Comparison of ENCODE assay signal across 9 mouse cellular contexts in the genomic region with DNA sequence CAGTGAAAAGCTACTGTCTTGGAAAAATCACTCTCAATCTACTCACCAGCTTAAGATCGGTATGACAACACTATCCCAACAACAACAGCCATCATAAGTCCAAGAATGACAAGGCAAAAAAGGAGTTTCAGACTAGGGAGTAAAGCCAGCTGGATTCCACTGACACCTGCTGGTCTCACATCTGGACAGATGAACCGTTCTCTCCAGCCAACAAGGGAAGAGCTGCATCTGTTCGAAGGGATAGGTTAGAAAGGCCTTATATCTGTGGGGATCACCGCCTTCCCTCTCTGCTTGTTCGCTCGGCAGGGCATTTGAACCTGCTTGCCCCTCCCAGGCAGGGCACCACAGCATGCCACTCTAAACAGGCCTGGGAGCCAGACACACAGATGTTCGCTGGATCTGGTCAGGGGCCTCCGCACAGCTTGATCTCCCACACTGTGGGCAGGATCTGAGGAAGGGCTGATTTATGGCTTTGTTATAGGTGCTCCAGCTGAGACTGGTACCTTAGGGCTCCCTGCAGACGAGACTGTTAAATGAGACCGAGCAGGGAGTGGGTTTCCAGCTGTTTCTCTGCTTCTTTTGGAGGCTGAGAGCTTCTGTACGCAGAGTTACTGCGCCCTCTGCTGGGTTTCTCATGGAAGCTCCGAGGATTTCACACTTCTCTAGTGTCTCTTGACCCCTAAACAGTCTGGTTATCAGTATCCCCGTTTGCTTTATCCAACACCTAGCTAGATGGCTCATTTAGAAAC. TPM values are rescaled to one million over a fixed set of nuclear protein-coding genes. Genes with fewer than 3 reads are reported as not detected.
DNase-seq lines count a peak whose midpoint lies in the region; ATAC-seq lines count a peak whose summit lies in the region.
"Had no signal": no experiment of that assay in that cellular context is flagged by ENCODE, and none has a peak within 500 bp of the region (broad histone marks: within the 10 kb centered on the region; RNA-seq: fewer than 3 reads in every experiment).

No protein-coding gene starts in this region.

- peak overlapping the region; percentile 34 for H3K4me2 ChIP-seq in midbrain, embryonic 12.5 days (replicated peaks)
- H3K4me2 ChIP-seq: liver, embryonic 13.5 days had no signal

- no peaks in the 10 kb centered on the region for H3K9me3 ChIP-seq in midbrain, embryonic 12.5 days
- H3K9me3 ChIP-seq: liver, embryonic 13.5 days had no signal

- no peak for DNase-seq in cerebellum, adult 11 months
- DNase-seq in cerebellum, adult 8-10 months: peak; percentile 21
- DNase-seq in induced T-regulatory cell, adult 2 months (ENCODE audit: low read depth): peak; percentile 1
- peak; percentile 49 to 50 for DNase-seq in left cerebral cortex, postnatal 25 days (ENCODE audit: low spot score in 2 of 2)
- DNase-seq in telencephalon, adult 2 months (ENCODE audit: low read depth, low spot score): peak; percentile 22
- DNase-seq: liver, embryonic 13.5 days had no signal

- intact Hi-C loops in left cerebral cortex, postnatal 25 days (cut with DNase I): loop anchor here (1.0 to 10.0 kb wide), 2 partner anchors 168 to 302 kb away; partner anchors contain the start of gene Fat1

- H3K27ac ChIP-seq in midbrain, embryonic 12.5 days (replicated peaks): no peak overlapping the region
- H3K27ac ChIP-seq: liver, embryonic 13.5 days had no signal

- no peaks in the 10 kb centered on the region for H3K36me3 ChIP-seq in midbrain, embryonic 12.5 days
- H3K36me3 ChIP-seq: liver, embryonic 13.5 days had no signal

- H3K27me3 ChIP-seq in midbrain, embryonic 12.5 days: no peaks in the 10 kb centered on the region
- H3K27me3 ChIP-seq: liver, embryonic 13.5 days had no signal

- no peak overlapping the region for H3K9ac ChIP-seq in midbrain, embryonic 12.5 days (replicated peaks)
- H3K9ac ChIP-seq: liver, embryonic 13.5 days had no signal

- ATAC-seq in cerebellum, adult (ENCODE audit: insufficient number of reproducible peaks, low FRiP score, low TSS enrichment): peak; percentile 33; the same call in 1 of the 2 replicates
- peak; percentile 78 for ATAC-seq in frontal cortex, adult (ENCODE audit: low TSS enrichment)
- ATAC-seq in midbrain, embryonic 12.5 days (ENCODE audit: low FRiP score, low read depth): peak; percentile 77

- H3K4me3 ChIP-seq in midbrain, embryonic 12.5 days: no peak overlapping the region
- H3K4me3 ChIP-seq: liver, embryonic 13.5 days had no signal

- 23% methylated on average over 14 of the region's 14 CpGs for WGBS in midbrain, embryonic 12.5 days

- H3K4me1 ChIP-seq in midbrain, embryonic 12.5 days: peaks cover 9% of the 10 kb centered on the region; the same call in 1 of the 2 replicates
- H3K4me1 ChIP-seq: liver, embryonic 13.5 days had no signal

RNA-seq across cellular contexts. Expression of gene F11, which starts 25.5 kb away (rescaled TPM):
- total RNA-seq in left cerebral cortex, postnatal 25 days (2021): not detected
- not detected in 2 replicates for polyA plus RNA-seq in midbrain, embryonic 12.5 days (2016; fragmentation: Nextera tagmentation; extraction: Ambion mirVana)

RNA-seq across cellular contexts. Expression of gene Klkb1, which starts 58.3 kb away (rescaled TPM):
- total RNA-seq in left cerebral cortex, postnatal 25 days (2021): not detected
- polyA plus RNA-seq in midbrain, embryonic 12.5 days (2016; fragmentation: Nextera tagmentation; extraction: Ambion mirVana): not detected in 2 replicates
